Mouse (Mus musculus): Measurements from ENCODE around the gene Slc22a20.

Slc22a20 gene

DNA sequence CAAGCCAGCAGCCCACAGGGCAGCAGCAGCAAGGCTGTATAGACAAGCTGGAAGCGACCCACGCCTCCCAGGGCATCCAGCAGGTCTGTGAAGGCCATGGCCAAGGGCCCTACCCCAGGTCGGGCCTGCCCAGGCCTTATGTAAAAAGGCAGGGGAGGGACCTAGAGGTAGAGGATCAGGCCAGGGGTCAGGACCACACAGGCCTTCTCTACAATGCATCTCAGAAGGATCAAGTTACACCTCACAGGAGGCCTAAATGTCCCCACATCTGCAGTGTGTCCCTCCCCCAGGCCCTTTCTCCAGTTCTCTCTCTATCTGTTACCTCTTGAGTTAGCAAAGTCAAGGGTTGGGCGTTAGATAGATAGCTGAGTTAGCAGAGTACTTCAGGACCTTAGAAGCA lies at the start of gene Slc22a20:
Gene Slc22a20, minus strand, starts transcription at position 101 of the 400 bp plus-strand sequence.
- DNase-seq, result peak; percentile 8

DNA sequence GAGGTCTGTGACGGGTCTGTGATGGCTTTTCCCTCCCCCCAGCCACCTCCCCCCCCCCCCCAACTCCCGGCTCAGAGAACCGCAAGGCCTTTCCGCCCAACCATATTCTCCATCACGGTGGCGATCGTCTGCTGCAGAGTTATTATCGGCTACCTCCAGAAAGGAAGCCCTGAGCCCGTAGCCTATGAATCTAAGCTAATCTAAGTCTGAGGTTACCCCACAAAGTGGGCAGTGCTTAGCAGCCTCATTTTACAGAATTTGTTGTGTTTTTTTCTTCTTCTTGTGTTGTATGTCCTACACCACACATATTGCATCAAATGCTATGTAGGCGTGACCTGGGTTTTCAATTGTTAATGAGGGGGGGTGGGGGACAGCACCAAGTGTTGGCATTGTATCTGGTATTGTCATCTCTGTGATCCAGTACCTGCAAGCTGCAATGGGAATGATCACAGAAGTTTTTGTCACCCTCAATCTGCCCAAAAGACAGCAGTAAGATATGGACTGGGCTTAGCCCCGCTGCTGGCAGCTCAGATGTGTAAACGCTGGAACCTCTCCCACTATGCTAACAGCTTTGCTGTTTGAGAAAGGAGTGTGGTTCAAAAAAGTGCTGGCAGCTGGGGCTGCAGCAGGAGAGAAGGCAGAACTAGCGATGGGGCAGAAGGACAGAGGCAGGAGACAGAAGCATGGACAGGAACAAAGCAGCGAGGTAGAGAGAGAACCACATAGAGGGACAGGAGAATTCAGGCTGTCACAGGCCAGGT lies 44.8 kb upstream of the Slc22a20 start:
- DNase-seq, result no peak

DNA sequence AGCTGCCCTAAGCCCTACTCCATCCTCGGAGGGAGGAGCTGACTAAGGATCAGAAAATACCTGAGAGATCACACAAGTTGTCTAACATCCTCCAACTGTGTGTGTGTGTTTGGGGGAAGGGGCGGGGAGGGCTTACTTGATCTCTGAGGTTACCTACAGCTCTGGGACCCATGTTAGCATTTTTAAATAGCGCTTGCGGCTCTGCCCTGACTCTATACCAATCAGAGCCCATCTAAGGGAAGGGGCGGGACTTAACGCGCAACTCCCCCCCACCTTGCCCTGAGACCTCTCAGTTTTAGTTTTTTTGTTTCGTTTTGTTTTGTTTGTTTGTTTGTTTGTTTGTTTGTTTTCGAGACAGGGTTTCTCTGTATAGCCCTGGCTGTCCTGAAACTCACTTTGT lies 43.5 kb upstream of the Slc22a20 start:
- DNase-seq, result no peak

DNA sequence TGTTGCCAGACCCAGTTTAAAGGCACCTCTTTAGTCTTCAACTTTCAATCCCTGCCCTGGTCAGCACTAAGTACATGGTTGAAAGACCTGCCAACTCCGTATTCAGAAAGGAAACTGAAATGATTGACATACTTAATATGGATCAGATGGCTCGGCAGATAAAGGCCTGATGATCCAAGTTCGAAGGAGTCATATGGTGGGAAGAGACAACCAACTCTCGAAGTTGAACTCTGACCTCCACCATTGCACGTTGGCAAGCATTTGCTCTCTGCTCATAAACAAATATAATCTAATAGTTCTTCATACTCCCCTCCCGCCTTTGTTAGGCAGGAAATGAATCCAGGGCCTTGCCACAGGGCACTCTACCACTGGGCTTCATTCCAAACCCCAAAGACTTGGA lies 43.0 kb upstream of the Slc22a20 start:
- DNase-seq, result no peak

DNA sequence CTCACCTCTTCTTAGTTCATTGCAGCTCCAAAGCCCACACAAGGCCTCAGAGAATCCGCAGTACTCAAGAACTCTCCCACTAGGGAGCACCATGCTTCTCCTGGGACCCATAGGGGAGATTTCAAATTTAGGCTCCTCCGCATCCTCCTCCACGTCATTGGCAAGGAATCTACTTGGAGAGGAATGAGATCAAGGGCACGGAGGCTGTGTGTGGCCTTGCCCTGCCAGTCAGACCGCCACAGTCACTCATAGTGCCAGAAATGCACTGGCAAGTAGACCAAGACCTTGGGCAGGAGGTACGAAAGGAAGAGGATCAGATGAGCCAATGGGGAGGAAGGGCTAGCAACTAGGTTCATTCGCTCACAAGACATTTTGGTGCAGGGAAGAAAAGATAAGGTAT lies 38.0 kb upstream of the Slc22a20 start:
- DNase-seq, result no peak

DNA sequence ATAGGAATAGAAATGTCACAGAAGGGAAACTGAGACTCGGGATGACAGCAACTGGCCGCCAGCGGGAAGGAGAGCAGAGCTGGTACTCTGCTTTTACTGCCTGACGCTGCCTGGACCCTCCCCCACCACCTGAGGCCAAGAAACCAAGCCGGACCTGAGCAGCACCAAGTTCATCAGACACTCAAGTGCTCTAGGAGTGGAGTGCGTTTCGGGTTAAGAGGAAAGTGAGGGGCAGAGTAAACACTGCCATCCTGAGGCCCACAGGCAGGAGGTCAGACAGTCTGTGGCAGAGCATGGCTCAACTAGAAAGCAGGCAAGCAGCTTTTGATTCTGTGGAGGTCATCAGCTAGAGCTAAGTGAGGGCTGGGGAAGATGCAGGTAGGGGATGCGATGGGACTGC lies 37.1 kb upstream of the Slc22a20 start:
- no peak for DNase-seq

DNA sequence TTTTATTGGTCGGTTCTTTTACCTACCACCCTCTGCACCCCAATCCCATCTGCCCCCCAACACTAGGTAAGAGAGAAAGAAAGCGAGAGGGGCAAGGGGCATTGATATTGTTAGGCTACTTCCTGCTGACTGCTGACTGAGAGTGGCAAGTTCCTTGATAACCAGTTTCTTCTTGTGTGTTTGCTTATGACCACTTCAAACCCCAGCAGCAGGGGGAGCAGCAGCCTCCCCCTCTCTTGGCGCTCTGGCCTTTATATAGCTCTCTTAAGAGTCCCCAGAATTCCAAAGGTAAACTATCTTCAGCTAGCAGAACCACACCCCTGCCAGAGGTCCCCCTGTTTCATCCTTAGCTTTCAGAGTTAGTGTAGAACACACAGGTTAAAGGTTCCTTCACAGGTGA lies 34.3 kb upstream of the Slc22a20 start:
- no peak for DNase-seq

DNA sequence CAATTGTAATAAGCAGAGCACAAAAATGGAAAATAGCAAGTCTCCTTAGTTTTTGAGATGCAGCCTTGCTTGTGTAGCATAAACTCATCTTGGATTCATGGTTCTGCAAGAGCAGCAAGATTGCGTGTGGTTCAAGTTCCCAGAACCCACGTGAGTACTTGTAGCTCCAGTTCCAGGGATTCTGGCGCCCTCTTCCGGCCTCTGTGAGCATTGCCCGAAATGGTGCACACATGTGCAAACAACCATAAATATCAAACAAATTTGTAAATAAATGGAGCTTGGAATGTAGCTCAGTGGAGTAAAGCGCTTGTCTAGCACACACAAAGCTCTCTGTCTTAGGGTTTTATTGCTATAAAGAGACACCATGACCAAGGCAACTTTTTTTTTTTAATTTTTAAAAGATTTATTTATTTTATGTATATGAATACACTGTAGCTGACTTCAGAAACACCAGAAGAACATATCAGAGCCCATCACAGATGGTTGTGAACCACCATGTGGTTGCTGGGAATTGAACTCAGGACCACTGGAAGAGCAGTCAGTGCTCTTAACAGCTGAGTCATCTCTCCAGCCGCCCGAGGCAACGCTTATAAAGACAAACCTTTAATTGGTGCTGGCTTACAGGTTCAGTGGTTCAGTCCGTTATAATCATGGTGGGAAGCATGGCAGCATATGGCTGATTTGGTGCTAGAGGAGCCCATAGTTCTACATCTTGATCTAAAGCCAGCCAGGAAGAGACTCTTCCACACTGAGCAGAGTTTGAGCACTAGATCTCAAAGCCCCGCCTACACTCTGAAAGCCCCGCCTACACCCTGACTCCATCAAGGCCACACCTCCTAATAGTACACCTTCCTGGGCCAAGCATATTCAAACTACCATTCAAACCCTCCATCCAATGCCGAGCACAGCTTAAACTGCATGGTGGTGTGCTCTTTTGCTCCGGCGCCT lies 32.5 kb upstream of the Slc22a20 start:
- DNase-seq, result peak; percentile 87

DNA sequence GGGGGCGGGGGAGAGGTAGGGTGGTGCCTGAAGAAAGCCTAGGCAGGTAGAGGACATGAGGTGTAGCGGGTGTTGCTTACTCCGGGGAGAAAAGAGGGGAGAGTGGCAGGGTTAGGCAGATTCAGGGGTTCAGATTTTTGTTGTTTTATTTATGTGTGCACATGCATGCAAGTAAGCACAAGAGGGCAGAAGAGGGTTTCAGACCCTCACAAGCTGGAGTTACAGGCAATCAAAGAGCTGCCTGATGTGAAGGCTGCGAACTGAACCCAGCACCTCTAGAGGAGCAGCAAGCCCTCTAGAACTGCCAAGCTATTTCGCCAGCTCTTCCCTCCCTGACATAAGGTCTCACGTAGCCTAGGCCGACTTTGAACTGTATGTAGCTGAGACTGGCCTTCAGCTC lies 30.6 kb upstream of the Slc22a20 start:
- DNase-seq, result peak; percentile 38

DNA sequence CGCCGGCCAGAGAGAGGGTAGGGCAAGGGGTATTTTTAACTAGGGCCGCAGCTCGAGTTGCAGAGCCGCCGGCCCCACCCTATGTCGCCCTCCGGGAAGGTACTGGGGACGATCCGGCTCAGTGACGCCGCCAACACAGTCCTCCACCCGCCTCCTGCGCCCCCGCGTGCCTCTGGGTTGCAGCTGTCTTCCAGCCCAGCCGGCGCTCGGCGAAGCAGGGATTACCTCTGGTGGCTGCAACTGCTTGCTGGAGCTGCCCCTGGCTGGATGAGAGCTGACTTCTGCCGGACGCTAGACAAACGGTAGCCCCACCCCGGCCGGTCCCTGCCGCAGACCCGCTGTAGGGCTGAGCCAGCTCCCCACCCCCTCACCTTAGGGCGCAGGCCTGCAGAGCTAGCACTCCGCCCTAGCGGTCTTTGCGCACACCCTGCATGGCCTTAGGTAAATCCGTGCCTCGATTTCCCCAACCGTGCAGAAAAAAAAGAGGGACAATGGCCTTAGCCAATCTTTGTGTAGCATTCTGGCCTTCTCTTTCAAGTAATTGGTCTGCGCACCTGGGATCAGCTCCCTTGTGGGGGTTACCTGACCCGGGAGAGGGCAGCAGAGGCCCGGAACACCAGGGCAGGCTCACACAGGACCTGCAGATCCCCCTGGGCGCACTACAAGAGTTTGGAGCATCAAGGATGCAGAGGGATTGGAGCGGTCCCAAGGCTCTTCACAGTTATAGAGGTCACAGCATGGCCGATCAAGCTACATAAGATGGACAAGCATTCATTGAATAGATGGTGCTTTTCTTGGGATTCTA lies 29.8 kb upstream of the Slc22a20 start, which contains the start of gene Capn1:
Gene Capn1, minus strand, starts transcription at position 387 of the 805 bp plus-strand sequence.
- peak; percentile 84 for DNase-seq

DNA sequence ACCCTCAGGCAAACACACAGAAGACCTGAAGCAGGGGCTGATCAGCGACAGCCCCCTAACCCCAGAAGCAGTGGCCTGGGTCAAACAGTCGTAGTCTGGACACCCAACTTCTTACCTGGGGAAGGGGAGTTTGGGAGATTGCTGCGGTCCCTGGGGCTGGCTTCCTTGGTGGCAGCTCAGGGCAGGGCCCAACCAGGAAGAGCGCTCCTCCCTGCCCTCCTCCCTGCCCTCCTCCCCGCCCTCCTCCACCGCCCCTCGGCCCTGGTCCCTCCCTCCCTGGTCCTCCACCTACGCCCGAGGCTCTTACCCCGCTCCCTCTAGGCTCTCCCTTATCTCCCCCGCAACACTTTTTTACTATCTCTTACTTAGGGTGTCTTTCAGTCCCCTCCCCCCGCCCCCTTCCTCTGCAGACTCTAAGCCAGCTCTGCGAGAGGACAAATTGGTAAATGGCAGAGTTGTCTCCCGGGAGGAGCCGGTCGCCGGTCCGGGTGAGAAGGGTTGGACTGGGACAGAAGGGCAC lies 29.1 kb upstream of the Slc22a20 start:
- peak; percentile 60 for DNase-seq

DNA sequence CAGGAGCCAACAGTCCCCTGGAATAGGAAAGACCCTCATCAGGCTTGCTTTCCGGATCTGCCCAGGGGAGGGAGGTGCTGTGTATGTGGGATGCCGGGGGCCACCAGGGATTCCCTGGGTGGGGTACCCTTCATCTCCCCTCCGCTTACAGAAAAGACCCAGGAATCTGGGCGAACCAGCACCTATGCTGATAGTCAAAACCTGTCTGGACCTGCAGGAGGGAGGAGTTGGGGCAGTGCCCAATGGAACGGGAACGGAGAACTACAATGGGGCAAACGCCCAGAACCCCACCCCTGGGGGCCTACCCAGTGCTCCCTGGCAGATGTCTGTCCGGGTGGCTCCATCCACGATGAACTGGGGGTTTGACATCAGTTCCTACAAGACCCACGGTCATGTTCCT lies 27.7 kb upstream of the Slc22a20 start:
- DNase-seq, result no peak

DNA sequence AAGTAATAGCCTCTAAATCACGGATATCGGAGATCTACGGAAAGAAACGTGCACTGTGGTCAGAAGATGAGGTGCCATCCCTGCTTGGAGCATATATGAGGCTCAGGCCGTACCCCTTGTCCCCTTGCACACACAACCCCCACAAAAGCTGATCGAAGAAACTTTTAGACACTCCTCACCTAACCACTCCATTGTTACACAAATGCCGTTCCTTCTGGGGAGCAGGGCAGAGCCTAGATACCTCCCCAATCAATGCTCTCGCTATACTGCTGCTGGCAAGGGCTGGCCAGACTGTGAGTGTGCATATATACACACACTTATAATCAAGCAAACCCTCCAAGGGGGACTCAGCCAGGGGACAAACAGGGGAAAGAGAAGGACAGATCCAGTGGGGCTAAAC lies 23.2 kb upstream of the Slc22a20 start:
- no peak for DNase-seq

DNA sequence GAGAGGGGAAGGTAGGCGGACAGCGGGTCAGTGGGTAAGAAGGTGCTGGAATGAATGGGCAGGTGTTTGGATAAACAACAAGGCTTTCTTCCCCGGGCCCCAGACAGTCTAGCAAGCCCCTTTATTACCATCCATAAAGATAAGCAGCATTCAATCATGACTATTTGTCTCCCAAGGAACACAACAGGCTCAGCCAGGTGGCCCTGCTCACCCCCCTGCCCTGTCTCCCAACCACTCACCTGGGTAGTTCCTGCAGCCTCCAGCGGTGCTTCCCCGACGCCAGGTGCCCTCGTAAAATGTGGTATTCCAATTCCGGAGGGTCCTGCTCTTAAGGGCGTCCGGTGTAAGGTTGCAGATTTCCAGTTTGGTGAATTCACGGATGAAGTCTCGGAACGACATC lies 21.1 kb upstream of the Slc22a20 start:
- DNase-seq, result no peak

DNA sequence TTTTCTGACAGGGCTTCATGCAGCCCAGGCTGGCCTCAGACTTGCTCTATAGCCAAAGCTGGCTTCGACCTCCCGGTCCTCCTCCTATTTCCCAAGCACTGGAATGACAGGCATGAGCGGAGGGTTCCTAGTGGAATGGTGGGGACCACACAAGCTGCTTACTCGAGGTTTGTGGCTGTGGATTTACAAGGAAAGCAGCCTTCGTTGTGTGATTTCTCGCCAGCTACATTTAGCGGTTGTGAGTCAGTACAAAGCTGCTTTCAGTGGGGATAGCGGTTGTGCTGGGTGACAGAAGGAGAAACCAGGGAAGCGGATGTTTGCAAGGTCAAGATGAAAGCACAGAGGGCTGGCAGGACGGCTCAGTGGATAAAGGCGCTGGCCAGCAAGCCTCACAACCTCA lies 19.6 kb upstream of the Slc22a20 start:
- no peak for DNase-seq

DNA sequence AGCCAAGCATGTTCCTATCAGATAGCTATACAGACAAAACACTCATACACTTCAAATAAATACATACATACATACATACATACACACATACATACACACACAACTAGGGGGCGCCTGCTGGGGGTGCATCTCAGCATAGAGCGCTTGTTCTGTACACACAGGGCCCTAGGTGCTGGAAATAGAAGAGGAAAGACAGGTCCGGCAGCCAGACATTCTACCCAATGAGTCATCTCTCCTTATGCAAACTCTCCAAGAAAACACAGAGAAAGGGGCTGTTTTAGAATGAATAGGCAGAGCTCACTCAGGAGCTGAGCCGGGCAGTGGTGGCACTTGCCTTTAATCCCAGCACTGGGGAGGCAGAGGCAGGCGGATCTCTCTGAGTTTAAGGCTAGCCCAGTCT lies 14.0 kb upstream of the Slc22a20 start:
- DNase-seq, result no peak

DNA sequence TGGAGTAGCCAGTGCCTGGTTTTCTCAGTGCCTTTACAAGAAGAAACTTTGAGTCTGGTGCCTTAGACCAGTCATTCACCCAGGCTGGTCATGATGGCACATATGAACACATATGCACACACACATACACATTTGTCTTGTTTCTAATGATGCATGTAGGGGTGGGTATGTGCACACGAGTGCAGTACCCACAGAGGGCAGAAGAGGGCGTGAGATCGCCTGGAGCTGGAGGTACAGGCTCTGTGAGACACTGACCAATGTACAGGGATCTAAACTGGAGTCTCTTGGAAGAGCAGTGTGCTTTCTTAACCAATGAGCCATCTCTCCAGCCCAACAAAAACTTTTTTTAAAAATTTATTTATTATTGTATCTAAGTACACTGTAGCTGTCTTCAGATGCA lies 12.2 kb upstream of the Slc22a20 start:
- DNase-seq, result no peak

DNA sequence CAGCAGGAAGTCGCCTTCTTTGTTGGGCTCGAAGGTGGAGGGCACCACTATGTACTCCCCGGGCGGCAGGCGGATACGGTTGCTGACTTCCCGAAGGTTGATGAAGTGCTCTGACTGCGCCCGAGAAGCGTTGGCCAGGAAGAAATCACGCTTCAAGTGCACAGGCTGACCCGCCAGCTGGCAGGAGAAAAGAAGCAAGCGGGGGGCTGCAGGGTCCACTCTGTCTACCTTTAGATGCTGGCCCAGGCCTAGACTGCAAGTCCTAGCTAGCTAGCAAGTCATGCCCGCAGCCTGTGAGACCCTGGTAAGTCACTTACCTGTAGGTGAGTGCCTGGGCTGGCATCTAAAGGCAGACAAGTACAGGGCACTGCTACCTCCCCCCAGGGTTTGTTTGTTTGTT lies 8.8 kb upstream of the Slc22a20 start:
- no peak for DNase-seq

DNA sequence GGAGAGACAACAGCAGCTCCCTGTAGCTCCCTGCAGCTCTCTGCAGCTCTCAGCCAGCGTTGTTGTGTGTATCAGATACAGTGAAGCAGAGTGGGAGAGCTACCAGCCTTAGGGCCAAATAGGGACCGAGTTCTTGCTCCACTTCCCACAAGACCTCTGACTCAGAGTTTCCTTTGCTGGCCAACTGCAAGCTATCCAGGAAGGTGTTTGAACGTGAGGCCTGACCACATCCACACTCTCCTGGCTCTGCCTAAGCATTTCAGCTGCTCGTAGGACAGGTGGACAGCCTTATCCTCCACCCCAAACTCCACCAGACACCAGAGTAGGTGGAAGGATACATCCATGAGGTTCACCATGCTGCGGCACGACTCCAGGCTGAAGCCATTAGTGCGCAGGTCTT lies 6.1 kb upstream of the Slc22a20 start:
- no peak for DNase-seq

DNA sequence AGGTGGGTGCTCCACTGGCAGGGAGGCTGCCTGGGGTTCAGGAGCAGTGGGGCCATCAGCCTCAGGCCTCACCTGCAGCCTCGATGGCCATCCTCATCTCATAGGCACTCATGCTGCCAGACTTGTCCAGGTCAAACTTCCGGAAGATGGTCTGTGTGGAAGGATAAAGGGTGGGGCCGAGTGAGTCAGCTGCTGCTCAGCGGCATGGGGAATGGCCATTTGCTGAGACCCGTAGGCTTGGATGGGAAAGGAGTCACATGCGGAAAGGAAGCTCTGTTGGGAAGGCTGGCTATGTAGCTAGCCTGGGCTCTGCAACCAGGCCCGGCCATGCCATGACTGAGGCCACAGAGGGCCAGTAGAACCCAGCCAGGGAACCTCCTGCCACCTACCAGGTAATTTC lies 5.5 kb upstream of the Slc22a20 start:
- DNase-seq, result no peak

DNA sequence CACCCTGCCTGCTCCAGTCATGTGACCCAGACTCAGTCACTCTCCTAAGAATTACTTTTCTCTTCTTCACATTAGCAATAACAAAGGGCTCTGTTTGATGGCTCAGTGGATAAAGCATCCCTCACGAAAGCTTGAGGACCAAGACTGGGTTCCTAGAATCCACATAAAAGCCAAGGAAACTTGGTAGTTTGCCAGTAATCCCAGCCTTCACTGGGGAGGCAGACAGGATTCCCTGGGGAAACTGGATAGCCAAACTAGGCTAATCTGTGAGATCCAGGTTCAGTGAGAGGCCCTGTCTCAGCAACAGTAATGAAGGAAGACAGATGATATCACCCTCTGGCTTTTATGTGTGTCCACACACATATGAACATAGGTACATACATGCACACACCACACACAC lies 5.0 kb upstream of the Slc22a20 start:
- no peak for DNase-seq

DNA sequence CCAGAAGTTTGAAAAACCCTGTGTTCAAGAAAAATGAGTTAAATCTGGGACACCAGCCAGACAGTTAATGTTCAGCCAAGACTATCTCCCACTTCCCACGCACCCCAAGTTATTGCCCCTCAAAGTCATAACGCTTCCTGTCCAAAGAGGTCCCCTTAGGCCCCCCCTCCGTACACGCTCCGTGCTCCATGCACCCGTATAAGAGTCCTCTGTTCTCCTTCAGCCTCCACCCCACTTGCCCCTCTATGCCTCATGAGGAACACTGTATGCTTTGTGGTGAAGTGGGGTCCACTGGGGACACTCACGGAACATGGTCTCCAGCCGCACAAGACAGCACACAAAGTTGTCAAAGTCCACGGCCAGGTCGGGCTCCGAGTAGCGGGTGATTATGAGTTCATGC lies 4.1 kb upstream of the Slc22a20 start:
- no peak for DNase-seq

DNA sequence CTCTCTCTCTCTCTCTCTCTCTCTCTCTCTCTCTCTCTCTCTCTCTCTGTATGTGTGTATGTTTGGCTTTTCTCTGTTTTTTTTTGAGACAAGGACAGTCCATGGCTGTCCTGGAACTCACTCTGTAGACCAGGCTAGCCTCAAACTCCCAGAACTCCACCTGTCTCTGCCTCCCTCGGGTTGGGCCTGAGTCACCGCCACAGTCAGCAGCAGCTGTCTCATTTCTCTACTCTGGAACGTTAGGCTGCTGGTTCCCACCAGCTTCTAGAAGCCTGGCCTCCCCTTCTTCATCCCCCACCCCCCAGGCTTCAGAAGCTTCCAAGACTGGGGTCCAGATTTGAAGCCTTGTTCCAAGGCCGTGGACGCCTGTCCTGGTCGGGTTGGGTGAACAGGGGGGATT lies 3.6 kb upstream of the Slc22a20 start:
- no peak for DNase-seq
